Mouse (Mus musculus) CH12.LX (cell line): Measurements from ENCODE around the gene Slc2a3.

Source experiments
- BHLHE40 ChIP-seq: IDR thresholded peaks from 2 replicates; pipeline ENCODE4 v1.6.1; 2011; ENCODE audit warnings: mild to moderate bottlenecking, low read depth, low read length, improper control_type of control experiment
- CHD2 ChIP-seq: IDR thresholded peaks from 2 replicates; pipeline ENCODE4 v1.6.1; 2011; ENCODE audit warnings: low read length, improper control_type of control experiment
- CTCF ChIP-seq, 2 experiments: IDR thresholded peaks in 1 of 2; conservative IDR thresholded peaks in 1 of 2; 2 replicates each; pipeline ENCODE4 v1.5.1; 2011 to 2012; ENCODE audit warnings: low read depth in 2 of 2, low read length in 2 of 2, improper control_type of control experiment in 1 of 2, inconsistent platforms in 1 of 2, mild to moderate bottlenecking in 1 of 2, moderate library complexity in 1 of 2
- E2F4 ChIP-seq: IDR thresholded peaks from 2 replicates; pipeline ENCODE4 v1.6.1; 2011; ENCODE audit warnings: low read depth, low read length, improper control_type of control experiment; ENCODE audit not compliant: insufficient replicate concordance
- EP300 ChIP-seq: IDR thresholded peaks from 2 replicates; pipeline ENCODE4 v1.6.1; 2011; ENCODE audit warnings: low read length, improper control_type of control experiment
- MAZ ChIP-seq: IDR thresholded peaks from 2 replicates; pipeline ENCODE4 v1.6.1; 2012; ENCODE audit warnings: low read depth, mild to moderate bottlenecking, inconsistent platforms, low read length, improper control_type of control experiment, moderate library complexity
- MXI1 ChIP-seq: IDR thresholded peaks from 2 replicates; pipeline ENCODE4 v1.6.1; 2011; ENCODE audit warnings: mild to moderate bottlenecking, low read depth, low read length, improper control_type of control experiment
- NRF1 ChIP-seq: IDR thresholded peaks from 2 replicates; pipeline ENCODE4 v1.6.1; 2014; ENCODE audit warnings: low read depth, mild to moderate bottlenecking, inconsistent platforms, low read length, improper control_type of control experiment, moderate library complexity
- POLR2A ChIP-seq: IDR thresholded peaks from 2 replicates; pipeline ENCODE4 v1.6.1; 2011; ENCODE audit warnings: low read depth, mild to moderate bottlenecking, improper control_type of control experiment, low read length
- SMC3 ChIP-seq: IDR thresholded peaks from 2 replicates; pipeline ENCODE4 v1.6.1; 2011; ENCODE audit warnings: low read depth, low read length, improper control_type of control experiment
- TCF12 ChIP-seq: IDR thresholded peaks from 2 replicates; pipeline ENCODE4 v1.6.1; 2014; ENCODE audit warnings: low read depth, mild to moderate bottlenecking, inconsistent platforms, low read length, improper control_type of control experiment
- UBTF ChIP-seq: IDR thresholded peaks from 2 replicates; pipeline ENCODE4 v1.6.1; 2012; ENCODE audit warnings: low read depth, mild to moderate bottlenecking, inconsistent platforms, low read length, improper control_type of control experiment, moderate library complexity
- ZMIZ1 ChIP-seq: IDR thresholded peaks from 2 replicates; pipeline ENCODE4 v1.6.1; 2012; ENCODE audit warnings: low read depth, mild to moderate bottlenecking, inconsistent platforms, low read length, improper control_type of control experiment
- ZNF384 ChIP-seq: IDR thresholded peaks from 2 replicates; pipeline ENCODE4 v1.6.1; 2012; ENCODE audit warnings: low read depth, low read length, improper control_type of control experiment, inconsistent platforms

DNA sequence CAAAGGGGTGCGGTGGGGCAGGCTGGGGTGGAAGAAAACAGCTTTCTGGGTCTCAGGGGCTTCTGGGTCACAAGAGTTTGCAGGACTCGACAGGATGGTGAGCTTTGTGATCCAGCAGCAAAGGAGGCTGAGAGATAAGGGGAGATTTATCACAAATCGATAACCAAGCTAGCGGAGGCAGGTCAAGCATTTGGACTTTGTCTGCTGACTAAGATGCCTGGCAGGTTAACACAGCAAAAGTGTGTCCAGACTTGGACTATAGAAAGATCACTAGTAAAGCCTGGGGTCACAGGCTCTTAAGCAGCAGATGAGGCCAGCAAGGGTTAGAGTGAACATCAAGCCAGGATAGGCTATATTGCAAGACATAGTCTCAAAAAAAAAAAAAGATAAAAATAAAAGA, 20.3 kb downstream of the Slc2a3 start:
- no peak for TF ChIP-seq ZNF384
- TF ChIP-seq NRF1, result no peak
- TF ChIP-seq POLR2A, result no peak
- TF ChIP-seq TCF12, result no peak
- no peak for TF ChIP-seq CTCF (conservative IDR thresholded peaks at IDR 0.05 in 1 of 2, IDR thresholded peaks at IDR 0.05 in 1 of 2; ENCODE audit: low read depth in 2 of 2, low read length in 2 of 2)
- TF ChIP-seq MAZ, result no peak
- TF ChIP-seq MXI1, result no peak
- no peak for TF ChIP-seq EP300
- no peak for TF ChIP-seq BHLHE40
- TF ChIP-seq CHD2, result no peak
- TF ChIP-seq SMC3, result no peak
- TF ChIP-seq UBTF, result no peak
- TF ChIP-seq ZMIZ1, result no peak
- TF ChIP-seq E2F4, result no peak
